Mouse (Mus musculus) ES-E14 (cell line): ENCODE results near the gene Hdac4. TPM values are rescaled to one million over a fixed set of nuclear protein-coding genes. Genes with fewer than 3 reads are reported as not detected.

Experiments used
- DNase-seq: peaks from one replicate; pipeline ENCODE4 v3.0.0-alpha.2; 2013; ENCODE audit warnings: low read depth, low spot score
- H3K27ac ChIP-seq: 2 replicates; pipeline ENCODE4 v1.5.1; 2012; ENCODE audit warnings: low read depth, mild to moderate bottlenecking, low read length, moderate library complexity, mixed read lengths; ENCODE audit not compliant: poor library complexity, insufficient read depth, severe bottlenecking
- H3K36me3 ChIP-seq: 2 replicates; pipeline ENCODE4 v1.6.1; 2012; ENCODE audit warnings: mild to moderate bottlenecking, low read length, moderate library complexity, mixed read lengths; ENCODE audit not compliant: control insufficient read depth, poor library complexity, insufficient read depth, severe bottlenecking
- H3K4me1 ChIP-seq, 2 experiments: fragments of 150-350 bp in 1 of 2; sonication (generic) in 1 of 2; 2 replicates each; pipeline ENCODE4 v1.6.1; 2012; ENCODE audit warnings: low read length in 2 of 2, mild to moderate bottlenecking in 1 of 2, mixed read lengths in 1 of 2; ENCODE audit not compliant: control insufficient read depth in 2 of 2, insufficient read depth in 2 of 2, poor library complexity in 1 of 2
- H3K4me3 ChIP-seq, 2 experiments: fragments of 150-350 bp in 1 of 2; sonication (generic) in 1 of 2; 2 replicates each; pipeline ENCODE4 v1.5.1; 2012; ENCODE audit warnings: low read length in 2 of 2, low read depth in 1 of 2, mild to moderate bottlenecking in 1 of 2, mixed read lengths in 1 of 2; ENCODE audit not compliant: insufficient read depth in 1 of 2, poor library complexity in 1 of 2, severe bottlenecking in 1 of 2
- H3K9ac ChIP-seq: 2 replicates; pipeline ENCODE4 v1.6.1; 2012; ENCODE audit warnings: low read depth, mild to moderate bottlenecking, low read length, mixed read lengths; ENCODE audit not compliant: poor library complexity, insufficient read depth, severe bottlenecking
- H3K9me3 ChIP-seq: fragments of 150-350 bp; sonication (generic); 2 replicates; pipeline ENCODE4 v1.6.1; 2012; ENCODE audit warnings: low read depth, mild to moderate bottlenecking, low read length; ENCODE audit not compliant: control insufficient read depth, insufficient read depth
- CHD2 ChIP-seq: IDR thresholded peaks from 2 replicates; pipeline ENCODE4 v1.6.1; 2014; ENCODE audit warnings: mild to moderate bottlenecking, low read depth, low read length, inconsistent platforms
- HCFC1 ChIP-seq: IDR thresholded peaks from 2 replicates; pipeline ENCODE4 v1.6.1; 2012; ENCODE audit warnings: low read length, inconsistent platforms, borderline replicate concordance; ENCODE audit not compliant: insufficient read depth
- MAFK ChIP-seq: IDR thresholded peaks from 2 replicates; pipeline ENCODE4 v1.6.1; 2014; ENCODE audit warnings: mild to moderate bottlenecking, low read depth, low read length, inconsistent platforms; ENCODE audit not compliant: insufficient read depth
- ZC3H11A ChIP-seq: IDR thresholded peaks from 2 replicates; pipeline ENCODE4 v1.6.1; 2012; ENCODE audit warnings: low read depth, mild to moderate bottlenecking, inconsistent platforms, low read length, borderline replicate concordance
- ZNF384 ChIP-seq: IDR thresholded peaks from 2 replicates; pipeline ENCODE4 v1.6.1; 2012; ENCODE audit warnings: low read depth, low read length, inconsistent platforms
- in situ Hi-C, 2 experiments: fragments of 600-800 bp; cut with MboI; formaldehyde crosslinking; loops; one replicate each; pipeline ENCODE4 v1.15.1; 2025; ENCODE audit warnings: low sequenced_read_pairs in 2 of 2, inconsistent platforms in 1 of 2; ENCODE audit not compliant: unreplicated experiment in 2 of 2
- total RNA-seq: library from RNA; depleted of rRNA; stranded (reverse); fragments of 300-350 nt; gene quantifications from 2 replicates; pipeline ENCODE4 v1.2.3, GENCODE M21; 2012

The Hdac4 gene
- total RNA-seq, 1 experiment: 24.1 TPM

- Histone ChIP-seq H3K27ac (no peak overlapping the region), H3K9me3 (no peaks in the 10 kb centered on the region), H3K9ac (no peak overlapping the region), H3K4me1 (no peaks in the 10 kb centered on the region; a peak in 1 of 4 replicates), H3K36me3 (no peaks in the 10 kb centered on the region), H3K4me3 (no peak overlapping the region)
- in situ Hi-C loops: no loop called here
- TF ChIP-seq ZC3H11A (no peak), ZNF384 (no peak), CHD2 (no peak), MAFK (no peak)
- no peak for DNase-seq
Measured at GRCm38 (mm10) chr1:92107521-92107920, 88.0 kb downstream of the Hdac4 start.

- Histone ChIP-seq H3K9me3 (no peaks in the 10 kb centered on the region), H3K27ac (no peak overlapping the region), H3K4me3 (no peak overlapping the region), H3K4me1 (no peaks in the 10 kb centered on the region; a peak in 1 of 4 replicates), H3K9ac (no peak overlapping the region), H3K36me3 (no peaks in the 10 kb centered on the region; the same call in 1 of the 2 replicates)
- TF ChIP-seq CHD2 (no peak), ZC3H11A (no peak), ZNF384 (no peak), HCFC1 (no peak), MAFK (no peak)
- no peak for DNase-seq
- in situ Hi-C loops: no loop called here
Measured at GRCm38 (mm10) chr1:92106486-92107160, 88.9 kb downstream of the Hdac4 start.

- DNase-seq: no peak
- no peaks in the 10 kb centered on the region; a peak in 1 of 4 replicates for H3K4me1 ChIP-seq
- no peak overlapping the region for H3K9ac ChIP-seq
- no peak overlapping the region for H3K27ac ChIP-seq
- H3K9me3 ChIP-seq: no peaks in the 10 kb centered on the region
- in situ Hi-C loops: no loop called here
- H3K4me3 ChIP-seq: no peak overlapping the region
- TF ChIP-seq HCFC1 (no peak), MAFK (no peak), ZC3H11A (no peak)
- H3K36me3 ChIP-seq: no peaks in the 10 kb centered on the region; the same call in 1 of the 2 replicates
Measured at GRCm38 (mm10) chr1:92104718-92105117, 90.8 kb downstream of the Hdac4 start.

- in situ Hi-C loops: no loop called here
- no peak for DNase-seq
Measured at GRCm38 (mm10) chr1:92103971-92104370, 91.5 kb downstream of the Hdac4 start.

GRCm38 (mm10) chr1:92103377-92103776, 92.1 kb downstream of the Hdac4 start:
- Histone ChIP-seq H3K4me3 (no peak overlapping the region), H3K36me3 (no peaks in the 10 kb centered on the region; the same call in 1 of the 2 replicates), H3K9me3 (no peaks in the 10 kb centered on the region), H3K4me1 (no peaks in the 10 kb centered on the region; a peak in 1 of 4 replicates), H3K27ac (no peak overlapping the region), H3K9ac (no peak overlapping the region)
- DNase-seq: no peak
- TF ChIP-seq CHD2 (no peak), HCFC1 (no peak), ZC3H11A (no peak), ZNF384 (no peak), MAFK (no peak)
- in situ Hi-C loops: no loop called here

More at GRCm38 (mm10) chr1:92103971-92104370, 91.5 kb downstream of the Hdac4 start:
- no peak for TF ChIP-seq CHD2
- no peak for TF ChIP-seq ZC3H11A
- TF ChIP-seq HCFC1: no peak
- no peak for TF ChIP-seq ZNF384
- TF ChIP-seq MAFK: no peak
- no peaks in the 10 kb centered on the region; a peak in 1 of 4 replicates for H3K4me1 ChIP-seq
- no peak overlapping the region for H3K27ac ChIP-seq
- H3K36me3 ChIP-seq: no peaks in the 10 kb centered on the region; the same call in 1 of the 2 replicates
- no peak overlapping the region for H3K4me3 ChIP-seq
- no peaks in the 10 kb centered on the region for H3K9me3 ChIP-seq
- H3K9ac ChIP-seq: no peak overlapping the region
